Mouse (Mus musculus): Measurements from ENCODE around the gene BC051019.

The BC051019 gene

DNA sequence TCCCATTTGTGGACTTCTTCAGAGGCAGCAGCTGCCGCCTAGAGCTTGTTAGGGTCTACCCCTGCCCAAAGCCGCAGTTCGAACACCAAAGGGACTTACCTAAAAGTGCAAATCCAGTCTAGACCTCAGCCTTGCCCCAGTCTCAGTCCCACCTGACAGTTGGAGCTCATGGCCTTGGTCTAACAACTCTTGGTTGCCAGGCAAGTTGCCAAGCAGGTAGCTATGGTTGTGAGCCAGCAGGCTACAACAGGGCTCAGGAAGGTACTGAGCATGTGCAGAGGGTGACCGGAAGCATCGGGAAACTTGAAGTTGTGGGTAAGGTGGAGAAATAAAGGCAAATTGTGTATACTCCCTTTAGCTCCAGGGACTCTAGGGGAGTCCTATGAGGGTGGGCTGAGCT is at the start of gene BC051019:
TSS of gene BC051019 (minus strand) at position 154 of the 400 bp plus-strand sequence.
- DNase-seq (ENCODE audit: low spot score), result no peak

DNA sequence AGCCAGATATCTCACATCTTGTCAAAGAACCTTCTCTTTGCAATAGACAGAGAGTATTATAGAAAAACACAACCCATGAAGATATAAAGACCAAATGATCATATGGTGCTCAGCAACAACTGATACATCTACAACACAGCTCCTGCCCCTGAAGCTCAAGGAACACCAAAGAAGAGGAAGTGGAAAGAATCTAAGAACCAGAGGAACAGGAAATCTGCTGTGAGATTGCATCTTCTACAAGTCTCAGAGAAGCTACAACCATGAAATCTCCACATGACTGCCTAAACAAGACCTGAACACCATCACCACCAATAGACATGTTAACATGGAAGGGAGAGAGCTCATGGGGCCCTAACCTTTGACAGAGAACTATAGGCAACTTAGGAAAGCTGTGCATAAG is 48.6 kb upstream of the BC051019 start:
- no peak for DNase-seq (ENCODE audit: low spot score)

GRCm38 (mm10) chr7:109768699-109769383 is 45.2 kb upstream of the BC051019 start:
- DNase-seq (ENCODE audit: low spot score), result no peak

DNA sequence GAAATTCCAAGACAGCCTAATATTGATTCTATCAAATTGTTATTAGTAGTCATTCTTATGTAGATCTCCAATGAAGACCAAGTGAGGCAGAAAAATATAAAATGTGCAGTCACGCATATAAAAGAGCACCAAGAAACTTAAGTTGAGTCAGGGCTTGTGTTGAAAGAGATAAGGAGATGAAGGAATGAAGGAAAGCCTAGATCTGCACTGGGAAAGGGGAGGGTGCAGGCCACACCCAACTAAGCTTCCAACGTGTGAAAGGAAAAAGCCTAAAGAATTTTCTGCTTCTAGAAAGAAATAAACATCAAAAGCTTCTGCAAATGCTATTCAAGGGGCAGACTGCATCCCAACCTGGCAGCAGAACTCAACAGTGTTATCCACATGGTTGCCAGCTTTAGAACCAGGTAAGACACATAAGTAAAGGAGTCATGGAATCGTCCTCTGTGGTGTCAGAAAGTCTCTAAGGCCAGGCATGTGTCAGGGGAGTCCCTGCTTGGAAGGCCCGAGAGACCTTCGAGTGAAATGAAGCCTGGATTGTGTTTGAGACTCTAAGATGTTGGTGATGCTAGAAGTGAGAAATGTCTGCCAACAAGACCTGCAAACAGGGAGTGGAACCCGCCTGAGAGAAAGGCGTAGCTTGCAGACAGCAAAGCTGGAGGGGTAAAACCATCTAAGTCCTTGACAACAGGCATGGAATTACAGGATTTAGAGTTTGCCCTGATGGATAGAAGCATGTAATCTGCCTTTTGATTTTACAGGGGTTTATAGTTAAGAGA is 44.1 kb upstream of the BC051019 start:
- no peak for DNase-seq (ENCODE audit: low spot score)

- DNase-seq (ENCODE audit: low spot score), result no peak
These were observed 40.4 kb upstream of the BC051019 start for GRCm38 (mm10) chr7:109764009-109764408.

GRCm38 (mm10) chr7:109756291-109756690 is 32.6 kb upstream of the BC051019 start:
- DNase-seq (ENCODE audit: low spot score), result no peak

DNA sequence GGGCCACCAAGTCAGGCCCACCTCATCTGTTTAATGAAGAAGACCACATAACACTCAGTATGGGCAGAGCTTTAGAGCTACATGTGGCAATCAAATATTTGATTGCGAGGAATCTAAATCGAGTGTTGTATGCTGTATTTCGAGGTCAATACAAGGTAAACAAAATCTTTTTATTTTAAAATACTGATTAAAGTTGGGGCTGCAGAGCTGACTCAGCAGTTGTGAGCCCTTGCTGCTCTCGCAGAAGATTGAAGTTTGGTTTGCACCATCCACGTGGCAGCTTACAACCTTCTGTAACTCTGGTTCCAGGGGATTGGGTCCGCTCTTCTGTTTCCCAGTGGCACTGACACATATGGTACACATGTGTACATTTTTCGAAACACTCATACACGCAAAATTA is 30.4 kb upstream of the BC051019 start:
- no peak for DNase-seq (ENCODE audit: low spot score)

GRCm38 (mm10) chr7:109752008-109752925 is 28.6 kb upstream of the BC051019 start, which contains the start of gene Tmem9b:
Gene Tmem9b, minus strand, starts transcription at chr7:109752875.
- DNase-seq (ENCODE audit: low spot score), result peak; percentile 59

- no peak for DNase-seq (ENCODE audit: low spot score)
These were observed 27.9 kb upstream of the BC051019 start for GRCm38 (mm10) chr7:109751427-109752007.

GRCm38 (mm10) chr7:109747747-109748146 is 24.1 kb upstream of the BC051019 start:
- peak; percentile 26 for DNase-seq (ENCODE audit: low spot score)

DNA sequence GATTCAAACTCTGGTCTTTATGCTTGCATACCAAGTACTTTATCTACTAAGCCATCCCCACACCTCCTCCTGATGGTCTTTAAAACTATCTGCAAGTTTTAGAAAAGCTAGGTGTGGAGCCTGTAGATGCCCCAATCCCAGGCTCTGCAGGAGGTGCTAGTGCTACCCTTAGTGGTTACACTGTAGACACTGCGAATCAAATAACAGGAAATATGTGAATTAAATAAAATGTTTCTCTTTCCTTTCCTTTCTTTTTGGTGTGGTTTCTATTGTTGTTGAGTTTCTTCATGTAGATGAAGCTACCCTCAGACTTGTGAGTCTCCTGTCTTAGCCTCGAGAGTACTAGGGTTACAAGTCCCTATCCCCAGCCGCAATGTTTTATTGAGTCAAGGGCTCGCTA is 18.1 kb upstream of the BC051019 start:
- DNase-seq (ENCODE audit: low spot score), result no peak

DNA sequence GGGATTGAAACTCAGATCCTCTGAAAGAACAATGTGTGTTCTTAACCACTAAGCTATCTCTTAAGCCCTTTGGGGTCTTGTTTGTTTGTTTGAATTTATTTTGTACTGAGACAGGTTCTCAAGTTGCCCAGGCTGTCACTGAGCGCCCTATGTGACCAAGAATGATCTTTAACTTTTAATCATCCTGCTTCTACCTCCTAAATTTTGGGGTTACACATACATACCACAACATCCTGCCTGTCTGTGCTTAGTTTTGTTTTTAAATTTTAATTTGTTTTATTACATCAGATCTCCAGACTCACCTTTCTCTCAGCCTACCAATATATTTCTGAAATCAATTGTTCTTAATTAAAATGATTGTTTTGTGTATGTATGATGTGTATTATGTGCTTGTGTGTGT is 17.4 kb upstream of the BC051019 start:
- DNase-seq (ENCODE audit: low spot score), result no peak

- DNase-seq (ENCODE audit: low spot score), result no peak
These were observed 16.2 kb upstream of the BC051019 start for GRCm38 (mm10) chr7:109739822-109740370.

- DNase-seq (ENCODE audit: low spot score), result peak; percentile 30
These were observed 11.2 kb upstream of the BC051019 start for GRCm38 (mm10) chr7:109734806-109735205.

- DNase-seq (ENCODE audit: low spot score), result no peak
These were observed 8.0 kb upstream of the BC051019 start, which contains the start of gene Ascl3 for GRCm38 (mm10) chr7:109731626-109732025. Gene Ascl3, minus strand, starts transcription at chr7:109731726.

DNA sequence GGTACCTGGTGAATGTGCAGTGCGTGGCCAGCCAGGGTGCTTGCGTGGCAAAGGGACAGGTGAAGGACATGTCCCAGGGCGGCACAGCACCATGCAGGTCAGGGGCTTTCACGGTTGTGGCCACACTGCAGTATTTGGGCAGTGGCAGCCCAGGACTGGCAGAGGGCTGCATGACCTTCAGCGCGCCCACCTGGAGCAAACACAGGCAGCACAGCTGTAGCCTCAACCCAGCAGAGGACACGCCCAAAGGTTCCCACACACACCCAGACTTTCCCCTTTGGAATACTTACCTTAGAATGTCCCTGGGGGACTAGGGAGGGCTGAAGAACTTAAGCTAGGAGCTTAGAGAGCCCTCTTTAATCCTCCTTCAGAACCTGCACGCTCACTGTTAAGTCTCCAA is 536 bp downstream of the BC051019 start:
- DNase-seq (ENCODE audit: low spot score), result no peak

- no peak for DNase-seq (ENCODE audit: low spot score)
These were observed 1.0 kb downstream of the BC051019 start for GRCm38 (mm10) chr7:109722618-109723017.

- peak; percentile 63 for DNase-seq (ENCODE audit: low spot score)
These were observed 4.4 kb downstream of the BC051019 start for GRCm38 (mm10) chr7:109719286-109719685.

DNA sequence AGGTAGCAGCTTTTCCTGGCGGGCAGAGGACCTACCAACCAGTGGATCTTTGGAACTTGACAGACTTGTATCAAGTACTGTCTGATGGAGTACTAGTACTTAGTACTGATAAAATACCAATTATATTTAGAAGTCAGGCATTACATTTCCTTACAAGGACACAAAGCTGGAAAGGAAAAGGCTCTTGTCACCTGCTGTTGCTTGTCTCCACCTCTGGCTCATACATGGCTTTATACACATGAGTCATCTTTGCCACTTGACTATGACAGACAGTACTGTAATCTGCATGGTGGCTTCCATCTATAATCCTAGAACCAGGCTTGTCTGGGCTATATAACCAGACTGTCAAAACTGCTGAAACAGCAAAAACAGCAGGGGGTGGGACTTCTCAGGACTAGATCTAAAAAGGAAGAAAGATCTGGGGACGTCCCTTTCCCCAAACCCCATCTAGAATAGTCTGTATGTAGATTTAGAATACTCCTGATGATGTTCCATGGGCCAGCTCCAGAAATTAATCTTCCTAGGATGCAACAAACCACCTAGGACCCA is 10.1 kb downstream of the BC051019 start:
- no peak for DNase-seq (ENCODE audit: low spot score)

DNA sequence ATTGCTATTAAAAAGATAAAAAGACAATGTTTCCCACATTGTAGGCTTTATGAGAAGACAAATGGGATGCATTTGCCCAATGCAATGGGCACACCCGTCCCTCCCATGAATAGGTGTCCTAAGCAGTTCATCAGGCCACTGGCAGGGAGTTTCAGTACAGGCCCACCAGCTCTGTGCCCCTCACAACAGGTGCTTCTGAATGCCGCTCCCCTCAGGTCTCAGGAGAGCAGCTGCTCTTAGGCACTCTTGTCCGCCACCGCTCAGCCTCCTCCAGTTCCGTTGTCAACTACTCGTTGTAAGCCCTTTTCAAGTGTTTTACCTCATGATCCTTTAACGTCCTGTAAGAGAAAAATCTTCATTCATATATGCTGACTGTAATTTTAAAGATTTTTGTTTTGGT is 11.5 kb downstream of the BC051019 start:
- no peak for DNase-seq (ENCODE audit: low spot score)

DNA sequence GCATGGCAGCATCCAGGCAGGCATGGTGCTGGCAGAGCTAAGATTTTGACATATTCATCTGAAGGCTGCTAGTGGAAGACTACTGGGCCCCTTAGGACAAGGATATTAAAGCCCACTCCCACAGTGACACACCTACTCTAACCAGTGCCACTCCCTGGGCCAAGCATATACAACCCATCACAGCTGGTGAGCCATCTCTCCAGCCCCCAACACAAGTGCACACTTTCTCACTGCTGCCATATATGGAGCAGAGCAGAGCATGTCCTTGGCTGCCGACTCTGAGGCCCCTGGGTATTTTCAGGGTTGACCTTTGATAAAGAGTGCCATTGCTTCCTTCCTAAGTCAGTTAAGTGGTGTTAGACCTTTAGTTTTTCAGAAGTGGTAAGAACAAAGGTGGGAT is 13.6 kb downstream of the BC051019 start:
- DNase-seq (ENCODE audit: low spot score), result no peak

Measured in adipocyte (in vitro differentiated cells).